Mouse (Mus musculus): ENCODE results near the gene Wnt5a.

Gene Wnt5a

GRCm38 (mm10) chr14:28504101-28505050 is at the start of gene Wnt5a:
TSS of gene Wnt5a (plus strand) at chr14:28504750.
- no peak for DNase-seq

GRCm38 (mm10) chr14:28456372-28457076 is 48.0 kb upstream of the Wnt5a start:
- no peak for DNase-seq

GRCm38 (mm10) chr14:28457428-28457827 is 47.1 kb upstream of the Wnt5a start:
- DNase-seq, result no peak

GRCm38 (mm10) chr14:28467956-28468355 is 36.6 kb upstream of the Wnt5a start:
- no peak for DNase-seq

GRCm38 (mm10) chr14:28469696-28470095 is 34.9 kb upstream of the Wnt5a start:
- no peak for DNase-seq

GRCm38 (mm10) chr14:28470212-28470611 is 34.3 kb upstream of the Wnt5a start:
- no peak for DNase-seq

GRCm38 (mm10) chr14:28475012-28475411 is 29.5 kb upstream of the Wnt5a start:
- no peak for DNase-seq

- no peak for DNase-seq
Observed at GRCm38 (mm10) chr14:28475421-28475820, 29.1 kb upstream of the Wnt5a start.

GRCm38 (mm10) chr14:28476746-28477145 is 27.8 kb upstream of the Wnt5a start:
- no peak for DNase-seq

GRCm38 (mm10) chr14:28480866-28481265 is 23.7 kb upstream of the Wnt5a start:
- DNase-seq, result no peak

GRCm38 (mm10) chr14:28493806-28494205 is 10.7 kb upstream of the Wnt5a start:
- DNase-seq, result no peak

GRCm38 (mm10) chr14:28494273-28494672 is 10.3 kb upstream of the Wnt5a start:
- no peak for DNase-seq

- no peak for DNase-seq
Observed at GRCm38 (mm10) chr14:28501216-28501878, 3.2 kb upstream of the Wnt5a start.

- no peak for DNase-seq
Observed at GRCm38 (mm10) chr14:28503276-28503675, 1.3 kb upstream of the Wnt5a start.

GRCm38 (mm10) chr14:28505051-28505585 is 568 bp downstream of the Wnt5a start:
- no peak for DNase-seq

- no peak for DNase-seq
Observed at GRCm38 (mm10) chr14:28505586-28506375, 1.2 kb downstream of the Wnt5a start.

GRCm38 (mm10) chr14:28506376-28506831 is 1.9 kb downstream of the Wnt5a start:
- DNase-seq, result no peak

GRCm38 (mm10) chr14:28507011-28507410 is 2.5 kb downstream of the Wnt5a start:
- no peak for DNase-seq

- DNase-seq, result no peak
Observed at GRCm38 (mm10) chr14:28507471-28507870, 2.9 kb downstream of the Wnt5a start.

GRCm38 (mm10) chr14:28508288-28509258 is 4.0 kb downstream of the Wnt5a start:
- DNase-seq, result no peak

Measured in thymus, adult 18-20 months (tissue).